Mouse (Mus musculus) effector memory CD4-positive, alpha-beta T cell, adult 7 months (primary cell): ENCODE data around the gene Ldoc1. TPM values are rescaled to one million over a fixed set of nuclear protein-coding genes. Genes with fewer than 3 reads are reported as not detected.

Source experiments
- polyA plus RNA-seq: library from polyadenylated mRNA; unstranded; fragments of 100-300 nt; shearing (Covaris generic); gene quantifications from one replicate; pipeline ENCODE4 v1.2.1, GENCODE M21; 2017

The Ldoc1 gene
- not detected for polyA plus RNA-seq

GRCm38 (mm10) chrX:61709302-61710033, at the start of gene Ldoc1:
TSS of gene Ldoc1 (plus strand) at chrX:61709497.

